In genomic region chr3:138909313-138909712, GRCm38 (mm10) we compare ENCODE assay signal across 26 mouse cellular contexts.
DNase-seq lines count a peak whose midpoint lies in the region; ATAC-seq and TF ChIP-seq lines count a peak whose summit lies in the region.
"Had no signal": no experiment of that assay in that cellular context is flagged by ENCODE, and none has a peak within 500 bp of the region (broad histone marks: within the 10 kb centered on the region; RNA-seq: fewer than 3 reads in every experiment).

No protein-coding gene starts in this region.

- dilution Hi-C loops in CH12.LX (cut with MboI; ENCODE audit: extremely low pct_ligation_motif_present, extremely low pct_unique_long_range_greater_than_20kb, low sequenced_read_pairs): no loop called here

- no peak overlapping the region for H3K27ac ChIP-seq in midbrain, embryonic 10.5 days (replicated peaks)
- H3K27ac ChIP-seq in midbrain, embryonic 15.5 days: no peak overlapping the region
- no peak overlapping the region for H3K27ac ChIP-seq in CH12.LX (ENCODE audit: insufficient read depth, low read depth)
- H3K27ac ChIP-seq: embryonic facial prominence, embryonic 13.5 days; gastrocnemius, adult 2 months; heart, embryonic 15.5 days; hindbrain, embryonic 14.5 days; intestine, embryonic 15.5 days had no signal

- H3K79me2 ChIP-seq in CH12.LX (replicated peaks; ENCODE audit: control insufficient read depth, extremely low read depth, insufficient read depth, poor library complexity, severe bottlenecking): no peaks in the 10 kb centered on the region

- no peak for ATAC-seq in midbrain, embryonic 15.5 days (replicated peaks)
- no peak for ATAC-seq in monocyte, adult 5-6 weeks (replicated peaks; ENCODE audit: insufficient number of reproducible peaks, low FRiP score, low TSS enrichment, poor library complexity, severe bottlenecking)
- ATAC-seq: CD4-positive, CD25-positive, alpha-beta regulatory T cell, adult 4 months; forebrain, embryonic 14.5 days; forebrain, postnatal 0 days; intestine, embryonic 15.5 days had no signal

- no peak overlapping the region for H3K4me2 ChIP-seq in midbrain, embryonic 15.5 days
- H3K4me2 ChIP-seq in CH12.LX (ENCODE audit: insufficient read depth, low read depth, poor library complexity, severe bottlenecking): peak overlapping the region; percentile 23; the same call in 1 of the 2 replicates
- H3K4me2 ChIP-seq: embryonic facial prominence, embryonic 13.5 days; heart, embryonic 12.5 days; heart, embryonic 15.5 days; hindbrain, embryonic 14.5 days; intestine, embryonic 15.5 days had no signal

- peak; percentile 1 for DNase-seq in heart, adult 11 months
- no peak for DNase-seq in heart, postnatal 10 days
- DNase-seq in midbrain, embryonic 10.5 days (ENCODE audit: low spot score): peak; percentile 8
- no peak for DNase-seq in CH12.LX (ENCODE audit: extremely low read depth)
- peak; percentile 18 for DNase-seq in induced T-regulatory cell, adult 2 months (ENCODE audit: low read depth)
- DNase-seq: adrenal gland, postnatal 10 days; adrenal gland, postnatal 36 days; cerebellum, adult 18-20 months; cerebellum, adult 9-10 months; cerebellum, postnatal 14 days; forebrain, postnatal 0 days; gastrocnemius, adult 2 months; gastrocnemius, postnatal 14 days; heart, adult 18-20 months; heart, postnatal 14 days; heart, postnatal 4 days had no signal

- TF ChIP-seq CTCF in CH12.LX (conservative IDR thresholded peaks at IDR 0.05 in 1 of 2, IDR thresholded peaks at IDR 0.05 in 1 of 2; ENCODE audit: low read depth in 2 of 2, low read length in 2 of 2): no peak

- TF ChIP-seq POLR2A in CH12.LX (IDR thresholded peaks at IDR 0.05; ENCODE audit: low read depth, low read length): no peak

- no peaks in the 10 kb centered on the region for H3K9me3 ChIP-seq in midbrain, embryonic 10.5 days (replicated peaks)
- H3K9me3 ChIP-seq in midbrain, embryonic 15.5 days: no peaks in the 10 kb centered on the region
- no peaks in the 10 kb centered on the region for H3K9me3 ChIP-seq in CH12.LX (replicated peaks; ENCODE audit: low read length)
- H3K9me3 ChIP-seq: embryonic facial prominence, embryonic 13.5 days; heart, embryonic 12.5 days; heart, embryonic 15.5 days; intestine, embryonic 15.5 days had no signal

- no peak; the same call in none of the 2 replicates for TF ChIP-seq RAD21 in CH12.LX (IDR thresholded peaks at IDR 0.05; ENCODE audit: low read depth, low read length)

- 86% methylated on average over 2 of the region's 2 CpGs for WGBS in midbrain, embryonic 10.5 days
- WGBS in midbrain, embryonic 15.5 days: 82% methylated on average over 2 of the region's 2 CpGs

- H3K36me3 ChIP-seq in midbrain, embryonic 10.5 days: no peaks in the 10 kb centered on the region
- no peaks in the 10 kb centered on the region for H3K36me3 ChIP-seq in midbrain, embryonic 15.5 days (replicated peaks)
- H3K36me3 ChIP-seq in CH12.LX (replicated peaks in 1 of 2; ENCODE audit: control insufficient read depth in 1 of 2, insufficient read depth in 1 of 2, low read length in 1 of 2): peaks cover 0 to 4% of the 10 kb centered on the region in 2 experiments
- H3K36me3 ChIP-seq: embryonic facial prominence, embryonic 13.5 days; heart, embryonic 12.5 days; heart, embryonic 15.5 days; intestine, embryonic 15.5 days had no signal

- H3K27me3 ChIP-seq in midbrain, embryonic 10.5 days (ENCODE audit: low read depth, poor library complexity, severe bottlenecking): no peaks in the 10 kb centered on the region
- H3K27me3 ChIP-seq in midbrain, embryonic 15.5 days (replicated peaks): no peaks in the 10 kb centered on the region
- no peaks in the 10 kb centered on the region for H3K27me3 ChIP-seq in CH12.LX (replicated peaks)
- H3K27me3 ChIP-seq: embryonic facial prominence, embryonic 13.5 days; heart, embryonic 15.5 days; intestine, embryonic 15.5 days had no signal

- TF ChIP-seq EP300 in CH12.LX (IDR thresholded peaks at IDR 0.05; ENCODE audit: low read length): peak; percentile 91

- H3K4me3 ChIP-seq in midbrain, embryonic 10.5 days: no peak overlapping the region
- H3K4me3 ChIP-seq in midbrain, embryonic 15.5 days: no peak overlapping the region
- H3K4me3 ChIP-seq in CH12.LX (replicated peaks in 1 of 3; ENCODE audit: low read depth in 2 of 3, low read length in 2 of 3, poor library complexity in 1 of 3): no peak overlapping the region
- H3K4me3 ChIP-seq: embryonic facial prominence, embryonic 13.5 days; erythroblast, embryonic 14.5 days; gastrocnemius, adult 2 months; heart, embryonic 12.5 days; heart, embryonic 15.5 days; intestine, embryonic 15.5 days had no signal

- peaks cover 16% of the 10 kb centered on the region for H3K4me1 ChIP-seq in midbrain, embryonic 10.5 days
- no peaks in the 10 kb centered on the region for H3K4me1 ChIP-seq in midbrain, embryonic 15.5 days
- peaks cover 9 to 14% of the 10 kb centered on the region in 2 experiments for H3K4me1 ChIP-seq in CH12.LX (ENCODE audit: control insufficient read depth in 1 of 2, insufficient read depth in 2 of 2)
- H3K4me1 ChIP-seq: intestine, embryonic 15.5 days had no signal

- in situ Hi-C loops in CH12.LX (cut with MboI; ENCODE audit: low pct_ligation_motif_present, low pct_unique_long_range_greater_than_20kb, low sequenced_read_pairs): loop anchor here (25.0 kb wide), 1 partner anchor 297 kb away; no protein-coding TSS in a partner anchor

- no peak overlapping the region for H3K9ac ChIP-seq in midbrain, embryonic 15.5 days
- no peak overlapping the region for H3K9ac ChIP-seq in CH12.LX (ENCODE audit: insufficient read depth, low read depth)
- H3K9ac ChIP-seq: embryonic facial prominence, embryonic 13.5 days; forebrain, postnatal 0 days; heart, embryonic 12.5 days; heart, embryonic 15.5 days; hindbrain, embryonic 14.5 days; intestine, embryonic 15.5 days had no signal

- intact Hi-C loops in heart, postnatal 10 days (cut with DNase I): loop anchor here (5.0 to 10.0 kb wide), 5 partner anchors 167 to 715 kb away; partner anchors contain the start of genes 4930579F01Rik and Tspan5

TF ChIP-seq in CH12.LX, 34 proteins besides CTCF, POLR2A, EP300 and RAD21:
- peak; percentile 41 for TF ChIP-seq USF1 (IDR thresholded peaks at IDR 0.05; ENCODE audit: low read depth, low read length)
- 0 out of 2 replicates have a peak, but pooled peaks have one; percentile 11 for TF ChIP-seq ZNF384 (IDR thresholded peaks at IDR 0.05; ENCODE audit: low read depth, low read length)
- peak; percentile 37 for TF ChIP-seq JUN (IDR thresholded peaks at IDR 0.05; ENCODE audit: insufficient read depth, low read depth, low read length)
- no peak; the same call in 1 of the 2 replicates for TF ChIP-seq SMC3 (IDR thresholded peaks at IDR 0.05; ENCODE audit: low read depth, low read length)
- TF ChIP-seq E2F4 (IDR thresholded peaks at IDR 0.05; ENCODE audit: insufficient replicate concordance, low read depth, low read length): 0 out of 2 replicates have a peak, but pooled peaks have one; percentile 30
- TF ChIP-seq MAZ (IDR thresholded peaks at IDR 0.05; ENCODE audit: low read depth, low read length): 0 out of 2 replicates have a peak, but pooled peaks have one; percentile 43
- TF ChIP-seq ETS1 (conservative IDR thresholded peaks at IDR 0.05; ENCODE audit: low read depth, low read length): peak; percentile 69
- TF ChIP-seq IRF4 (IDR thresholded peaks at IDR 0.05; ENCODE audit: low read depth, low read length): peak; percentile 91
- TF ChIP-seq NRF1 (IDR thresholded peaks at IDR 0.05; ENCODE audit: low read depth, low read length): no peak
- TF ChIP-seq PAX5 (IDR thresholded peaks at IDR 0.05; ENCODE audit: low read length): no peak
- TF ChIP-seq POLR2AphosphoS2 (IDR thresholded peaks at IDR 0.05; ENCODE audit: low read depth, low read length): no peak
- TF ChIP-seq BHLHE40 (IDR thresholded peaks at IDR 0.05; ENCODE audit: low read depth, low read length): peak; percentile 86
- TF ChIP-seq SIN3A (IDR thresholded peaks at IDR 0.05; ENCODE audit: low read length): no peak
- TF ChIP-seq JUND (conservative IDR thresholded peaks at IDR 0.05; ENCODE audit: low read depth, low read length): peak; percentile 74
- peak; percentile 58; the same call in 1 of the 2 replicates for TF ChIP-seq MEF2A (IDR thresholded peaks at IDR 0.05; ENCODE audit: borderline replicate concordance, low read depth, low read length)
- no peak for TF ChIP-seq USF2 (conservative IDR thresholded peaks at IDR 0.05; ENCODE audit: low read depth, low read length)
- TF ChIP-seq CHD1 (IDR thresholded peaks at IDR 0.05; ENCODE audit: low read depth, low read length): no peak
- TF ChIP-seq MAFK (IDR thresholded peaks at IDR 0.05; ENCODE audit: insufficient replicate concordance, low read length): 0 out of 2 replicates have a peak, but pooled peaks have one; percentile 50
- no peak for TF ChIP-seq MXI1 (IDR thresholded peaks at IDR 0.05; ENCODE audit: low read depth, low read length)
- TF ChIP-seq ZMIZ1 (IDR thresholded peaks at IDR 0.05; ENCODE audit: low read depth, low read length): no peak
- TF ChIP-seq MAX (IDR thresholded peaks at IDR 0.05; ENCODE audit: low read length): peak; percentile 84
- TF ChIP-seq GABPA (IDR thresholded peaks at IDR 0.05; ENCODE audit: insufficient replicate concordance, low read depth, low read length): no peak
- peak; percentile 63; the same call in 1 of the 2 replicates for TF ChIP-seq CHD2 (IDR thresholded peaks at IDR 0.05; ENCODE audit: low read length)
- 0 out of 2 replicates have a peak, but pooled peaks have one; percentile 17 for TF ChIP-seq NELFE (IDR thresholded peaks at IDR 0.05; ENCODE audit: low read depth, low read length)
- no peak for TF ChIP-seq HCFC1 (IDR thresholded peaks at IDR 0.05; ENCODE audit: low read depth, low read length)
- peak; percentile 91; the same call in 1 of the 2 replicates for TF ChIP-seq RCOR1 (conservative IDR thresholded peaks at IDR 0.05; ENCODE audit: low read depth, low read length)
- peak; percentile 64; the same call in 1 of the 2 replicates for TF ChIP-seq MYC (IDR thresholded peaks at IDR 0.05; ENCODE audit: low read depth, low read length)
- TF ChIP-seq UBTF (IDR thresholded peaks at IDR 0.05; ENCODE audit: low read depth, low read length): no peak
- TF ChIP-seq ELF1 (IDR thresholded peaks at IDR 0.05; ENCODE audit: low read depth, low read length): no peak
- no peak for TF ChIP-seq TBP (conservative IDR thresholded peaks at IDR 0.05; ENCODE audit: low read depth, low read length)
- TF ChIP-seq ZC3H11A (IDR thresholded peaks at IDR 0.05; ENCODE audit: low read depth, low read length): no peak
- no peak for TF ChIP-seq ZKSCAN1 (IDR thresholded peaks at IDR 0.05; ENCODE audit: borderline replicate concordance, low read depth, low read length)
- TF ChIP-seq KAT2A (IDR thresholded peaks at IDR 0.05; ENCODE audit: insufficient replicate concordance, low read length): no peak
- TF ChIP-seq TCF12 (IDR thresholded peaks at IDR 0.05; ENCODE audit: low read depth, low read length): peak; percentile 56; the same call in 1 of the 2 replicates

Comparison
In these comparisons a context has a peak if more than half of its experiments do, and no peak if none do; other contexts are left out.
1. DNase-seq: peak in heart, adult 11 months (single experiment), midbrain, embryonic 10.5 days (single experiment) and induced T-regulatory cell, adult 2 months (single experiment); none in heart, postnatal 10 days (0 of 2) and CH12.LX (single experiment).